Mouse (Mus musculus) testis, adult 2 months (tissue): ENCODE measurements around the gene Srsf9. TPM values are rescaled to one million over a fixed set of nuclear protein-coding genes. Genes with fewer than 3 reads are reported as not detected.

Source experiments
- H3K27ac ChIP-seq: fragments of 200-500 bp; 2 replicates; pipeline ENCODE4 v1.5.1; 2012; ENCODE audit warnings: low read depth, low read length; ENCODE audit not compliant: control insufficient read depth, insufficient read depth
- H3K27me3 ChIP-seq: fragments of 200-500 bp; 2 replicates; pipeline ENCODE4 v1.6.1; 2012; ENCODE audit warnings: mild to moderate bottlenecking, low read length, moderate library complexity; ENCODE audit not compliant: control insufficient read depth, insufficient read depth
- H3K36me3 ChIP-seq: fragments of 200-500 bp; 2 replicates; pipeline ENCODE4 v1.6.1; 2012; ENCODE audit warnings: mild to moderate bottlenecking, low read length; ENCODE audit not compliant: control insufficient read depth, insufficient read depth
- H3K4me1 ChIP-seq: fragments of 200-500 bp; 2 replicates; pipeline ENCODE4 v1.6.1; 2012; ENCODE audit warnings: low read length; ENCODE audit not compliant: control insufficient read depth, insufficient read depth
- H3K4me3 ChIP-seq: fragments of 200-500 bp; 2 replicates; pipeline ENCODE4 v1.5.1; 2012; ENCODE audit warnings: low read depth, mild to moderate bottlenecking, low read length, moderate library complexity, mixed read lengths; ENCODE audit not compliant: control insufficient read depth
- CTCF ChIP-seq: fragments of 200-500 bp; IDR thresholded peaks from 2 replicates; pipeline ENCODE4 v1.5.1; 2012; ENCODE audit warnings: low read depth, mild to moderate bottlenecking, inconsistent platforms, low read length, moderate library complexity; ENCODE audit not compliant: control insufficient read depth, insufficient read depth, insufficient replicate concordance
- POLR2A ChIP-seq: fragments of 200-500 bp; IDR thresholded peaks from 2 replicates; pipeline ENCODE4 v1.6.1; 2012; ENCODE audit warnings: low read depth, mild to moderate bottlenecking, inconsistent platforms, low read length, moderate library complexity; ENCODE audit not compliant: control insufficient read depth
- polyA plus RNA-seq: library from polyadenylated mRNA; depleted of rRNA; stranded (reverse); fragments of >200 nt; gene quantifications from 2 replicates; pipeline ENCODE4 v1.2.3, GENCODE M21; 2012

Gene Srsf9
- polyA plus RNA-seq, 1 experiment, result 45.5 TPM

- H3K27me3 ChIP-seq, result no peaks in the 10 kb centered on the region
- TF ChIP-seq POLR2A (no peak), CTCF (peak; percentile 69; the same call in 1 of the 2 replicates)
- H3K4me3 ChIP-seq, result peak overlapping the region; percentile 67
- peaks cover 2% of the 10 kb centered on the region; the same call in 1 of the 2 replicates for H3K36me3 ChIP-seq
- no peak overlapping the region for H3K27ac ChIP-seq
- H3K4me1 ChIP-seq, result peaks cover 4% of the 10 kb centered on the region
These were observed 20.6 kb downstream of the Srsf9 start for GRCm38 (mm10) chr5:115347564-115347963.

DNA sequence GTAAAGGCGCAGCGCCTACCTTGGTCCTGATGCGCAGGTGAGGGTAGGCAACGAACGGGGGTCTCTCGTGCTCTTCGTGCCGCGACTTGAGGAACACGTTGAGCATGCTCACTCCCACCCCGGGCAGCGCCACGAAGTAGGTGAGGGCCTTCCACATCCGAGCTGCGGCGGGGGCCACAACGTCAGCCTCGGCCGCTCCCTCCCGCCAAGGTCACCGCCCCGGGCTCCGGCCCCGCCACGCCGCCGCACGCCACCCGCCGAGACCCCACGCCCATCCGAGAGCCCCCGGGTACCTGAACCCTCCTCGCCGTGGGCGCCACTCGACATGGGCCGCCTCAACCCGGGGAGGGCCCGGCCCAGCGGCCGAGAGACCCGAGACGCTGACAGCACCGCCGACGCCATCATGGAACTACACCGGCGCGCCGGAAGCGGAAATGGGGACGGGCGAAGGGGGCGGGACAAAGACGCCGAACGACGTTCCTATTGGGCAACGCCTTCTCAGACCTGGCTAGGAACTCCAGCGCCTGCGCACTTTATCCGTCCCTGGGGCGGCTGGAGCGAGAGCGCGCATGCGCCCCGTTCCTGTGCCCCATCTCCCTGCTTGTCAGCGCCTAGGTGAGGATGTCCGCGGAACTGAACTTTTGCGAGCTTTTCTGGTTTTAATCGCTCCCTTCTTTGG, 21.7 kb downstream of the Srsf9 start, which contains the start of gene Cox6a1:
Cox6a1 (minus strand) TSS at position 436 of the 679 bp plus-strand sequence.
- H3K27ac ChIP-seq, result peak within 1 kb of the TSS; percentile 56
- peak within 1 kb of the TSS; percentile 92 for H3K4me3 ChIP-seq
- H3K36me3 ChIP-seq, result peaks cover 2% of the 10 kb centered on the region; the same call in 1 of the 2 replicates
- peak; percentile 74 for TF ChIP-seq POLR2A
- no peak for TF ChIP-seq CTCF
- H3K4me1 ChIP-seq, result peaks cover 4% of the 10 kb centered on the region
- no peaks in the 10 kb centered on the region for H3K27me3 ChIP-seq

GRCm38 (mm10) chr5:115349225-115349555, 22.2 kb downstream of the Srsf9 start:
- H3K27ac ChIP-seq, result peak overlapping the region; percentile 56
- no peaks in the 10 kb centered on the region; the same call in 1 of the 2 replicates for H3K36me3 ChIP-seq
- H3K27me3 ChIP-seq, result no peaks in the 10 kb centered on the region
- H3K4me3 ChIP-seq, result peak overlapping the region; percentile 89
- H3K4me1 ChIP-seq, result peaks cover 4% of the 10 kb centered on the region
- no peak for TF ChIP-seq CTCF
- TF ChIP-seq POLR2A, result no peak

DNA sequence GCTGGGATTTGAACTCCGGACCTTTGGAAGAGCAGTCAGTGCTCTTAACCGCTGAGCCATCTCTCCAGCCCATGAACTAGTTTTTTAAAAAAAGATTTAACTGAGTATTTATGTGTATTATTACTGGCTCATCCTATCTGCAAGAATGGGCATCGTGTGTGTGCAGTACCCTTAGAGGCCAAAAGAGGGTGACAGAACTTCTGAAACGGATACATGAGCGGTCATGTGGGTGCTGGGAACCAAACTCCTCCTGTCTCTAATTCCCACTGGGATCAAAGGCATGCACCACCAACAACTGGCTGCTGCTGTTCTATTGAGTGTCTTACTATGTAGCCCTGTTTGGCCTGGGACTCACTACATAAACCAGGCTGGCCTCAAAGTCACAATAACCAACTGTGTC, 24.4 kb downstream of the Srsf9 start:
- Histone ChIP-seq H3K4me1 (peaks cover 4% of the 10 kb centered on the region), H3K27ac (no peak overlapping the region), H3K27me3 (no peaks in the 10 kb centered on the region), H3K36me3 (no peaks in the 10 kb centered on the region), H3K4me3 (no peak overlapping the region)
- no peak for TF ChIP-seq POLR2A
- peak; percentile 8; the same call in 1 of the 2 replicates for TF ChIP-seq CTCF

DNA sequence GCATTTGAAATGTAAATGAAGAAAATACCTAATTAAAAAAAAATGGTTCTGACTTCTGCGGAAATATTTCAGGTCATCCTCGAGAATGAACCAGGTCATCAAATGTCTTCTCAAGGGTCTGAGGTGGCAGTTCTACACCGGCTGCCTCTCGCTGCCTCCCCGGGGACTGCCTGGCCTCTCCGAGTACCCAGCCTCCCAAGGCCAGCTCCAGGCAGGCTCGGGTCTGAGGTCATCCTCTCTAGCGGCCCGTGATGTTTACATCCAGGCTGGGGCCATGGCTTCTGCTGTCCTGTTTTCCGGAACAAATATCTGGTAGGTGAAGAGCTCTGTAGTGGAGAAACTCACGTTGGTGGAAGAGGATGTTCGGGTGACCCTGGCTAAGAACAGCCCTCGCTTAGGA, 28.1 kb downstream of the Srsf9 start:
- H3K27me3 ChIP-seq, result no peaks in the 10 kb centered on the region
- H3K4me3 ChIP-seq, result no peak overlapping the region
- H3K4me1 ChIP-seq, result no peaks in the 10 kb centered on the region; the same call in 1 of the 2 replicates
- no peaks in the 10 kb centered on the region for H3K36me3 ChIP-seq
- TF ChIP-seq POLR2A (no peak), CTCF (no peak)
- H3K27ac ChIP-seq, result no peak overlapping the region

DNA sequence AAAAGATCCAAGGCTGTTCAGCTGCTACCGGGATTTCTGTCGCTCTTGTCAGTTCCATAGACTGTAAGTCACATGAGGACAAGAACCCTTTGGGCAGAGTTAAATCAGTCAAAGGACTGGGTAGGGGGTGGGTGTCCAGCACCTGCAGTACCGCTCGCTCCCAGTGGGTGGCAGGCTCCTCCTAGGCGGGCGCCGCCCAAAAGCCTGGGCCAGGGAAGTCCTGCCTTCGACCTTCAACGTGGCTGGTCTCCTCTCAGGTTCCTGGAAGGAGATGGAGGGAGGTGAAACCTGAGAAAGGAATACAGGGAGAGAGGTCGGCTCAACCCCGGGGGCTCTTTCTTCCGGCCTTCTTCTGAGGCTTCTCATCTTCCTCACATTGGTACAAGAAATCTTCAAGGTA, 31.9 kb downstream of the Srsf9 start:
- TF ChIP-seq POLR2A (no peak), CTCF (peak; percentile 94)
- Histone ChIP-seq H3K36me3 (no peaks in the 10 kb centered on the region), H3K27ac (peak overlapping the region; percentile 35), H3K27me3 (no peaks in the 10 kb centered on the region), H3K4me1 (no peaks in the 10 kb centered on the region; the same call in 1 of the 2 replicates), H3K4me3 (no peak overlapping the region)

- H3K27ac ChIP-seq, result peak overlapping the region; percentile 10
- H3K4me3 ChIP-seq, result no peak overlapping the region
- H3K4me1 ChIP-seq, result no peaks in the 10 kb centered on the region; the same call in 1 of the 2 replicates
- H3K27me3 ChIP-seq, result no peaks in the 10 kb centered on the region
- TF ChIP-seq CTCF (no peak), POLR2A (no peak)
- H3K36me3 ChIP-seq, result no peaks in the 10 kb centered on the region
These were observed 32.5 kb downstream of the Srsf9 start for GRCm38 (mm10) chr5:115359438-115359837.

- H3K27me3 ChIP-seq, result no peaks in the 10 kb centered on the region
- H3K4me1 ChIP-seq, result no peaks in the 10 kb centered on the region; the same call in 1 of the 2 replicates
- peak overlapping the region; percentile 50 for H3K27ac ChIP-seq
- H3K4me3 ChIP-seq, result no peak overlapping the region; the same call in 1 of the 2 replicates
- no peaks in the 10 kb centered on the region for H3K36me3 ChIP-seq
- TF ChIP-seq CTCF (no peak), POLR2A (no peak)
These were observed 32.9 kb downstream of the Srsf9 start for GRCm38 (mm10) chr5:115359851-115360372.
